Mouse (Mus musculus) MEL (cell line): ENCODE data around the gene Srbd1.

Source experiments
- GABPA ChIP-seq: IDR thresholded peaks from 2 replicates; pipeline ENCODE4 v1.6.1; 2012; ENCODE audit warnings: low read depth, mild to moderate bottlenecking, inconsistent platforms, low read length, improper control_type of control experiment, moderate library complexity
- MAX ChIP-seq: IDR thresholded peaks from 2 replicates; pipeline ENCODE4 v1.6.1; 2011; ENCODE audit warnings: low read length, improper control_type of control experiment
- MXI1 ChIP-seq: IDR thresholded peaks from 2 replicates; pipeline ENCODE4 v1.6.1; 2011; ENCODE audit warnings: mild to moderate bottlenecking, low read depth, low read length, improper control_type of control experiment
- POLR2A ChIP-seq, 2 experiments: IDR thresholded peaks; 2 replicates each; pipeline ENCODE4 v1.6.1; 2011 to 2012; ENCODE audit warnings: low read length in 2 of 2, mild to moderate bottlenecking in 2 of 2, control low read depth in 1 of 2, improper control_type of control experiment in 1 of 2, low read depth in 1 of 2, moderate library complexity in 1 of 2; ENCODE audit not compliant: control insufficient read depth in 1 of 2, insufficient read depth in 1 of 2, poor library complexity in 1 of 2
- TCF12 ChIP-seq: IDR thresholded peaks from 2 replicates; pipeline ENCODE4 v1.6.1; 2014; ENCODE audit warnings: low read depth, mild to moderate bottlenecking, inconsistent platforms, low read length, improper control_type of control experiment, moderate library complexity

DNA sequence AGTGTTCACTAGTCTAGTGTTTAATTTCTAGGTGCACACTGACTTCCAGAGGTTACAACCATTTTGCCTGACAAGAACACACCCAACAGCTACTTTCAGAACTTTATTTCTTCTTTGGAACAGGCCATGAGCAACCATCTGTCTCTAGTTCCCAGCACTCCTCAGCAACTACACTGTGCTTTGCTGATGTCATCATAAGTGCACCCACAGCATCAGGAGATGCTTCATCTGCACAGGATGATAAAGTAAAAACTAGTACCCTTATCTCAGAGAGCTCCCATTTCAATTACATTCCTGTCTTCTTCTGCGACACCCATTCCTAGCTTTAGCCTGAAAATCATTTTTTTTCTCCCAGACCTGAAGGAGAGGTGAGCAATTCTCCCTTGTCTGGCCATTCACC, 51.9 kb downstream of the Srbd1 start:
- TF ChIP-seq POLR2A (IDR thresholded peaks at IDR 0.05; ENCODE audit: control insufficient read depth in 1 of 2, insufficient read depth in 1 of 2, low read depth in 1 of 2, low read length in 2 of 2, poor library complexity in 1 of 2): no peak
- no peak for TF ChIP-seq MAX
- no peak for TF ChIP-seq MXI1
- TF ChIP-seq GABPA: no peak
- no peak for TF ChIP-seq TCF12
